Mouse (Mus musculus): ENCODE data around the gene Ppp1r14c.
"Not testable (repeated sequence)": the region's sequence is repeated elsewhere in the genome, so short reads cannot be mapped to it uniquely, and the experiment has no call there.

Ppp1r14c gene

DNA sequence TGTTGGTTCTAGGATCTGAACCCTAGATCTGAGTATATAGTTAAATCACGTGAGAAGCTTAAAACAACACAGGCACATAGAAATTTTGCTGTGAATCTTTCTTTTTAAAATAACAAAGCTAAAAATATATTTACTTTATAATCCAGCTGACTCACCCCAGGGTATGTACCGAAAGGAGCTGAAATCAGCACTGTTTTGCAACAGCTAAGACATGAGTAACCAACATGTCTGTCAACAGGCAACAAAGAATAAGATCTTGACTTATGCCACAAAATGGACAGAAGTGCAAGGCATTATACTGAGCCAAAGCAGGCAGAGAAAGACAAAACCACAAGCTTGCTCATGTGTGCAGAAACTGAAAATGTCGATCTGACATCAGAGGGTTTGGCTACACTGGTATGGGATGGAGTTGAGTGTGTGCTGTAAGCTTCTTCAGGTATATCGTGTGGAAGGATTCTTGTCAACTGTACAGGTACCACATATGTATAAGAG lies 100.3 kb downstream of the Ppp1r14c start:
- no peak for DNase-seq (ENCODE audit: low read depth, low spot score)

DNA sequence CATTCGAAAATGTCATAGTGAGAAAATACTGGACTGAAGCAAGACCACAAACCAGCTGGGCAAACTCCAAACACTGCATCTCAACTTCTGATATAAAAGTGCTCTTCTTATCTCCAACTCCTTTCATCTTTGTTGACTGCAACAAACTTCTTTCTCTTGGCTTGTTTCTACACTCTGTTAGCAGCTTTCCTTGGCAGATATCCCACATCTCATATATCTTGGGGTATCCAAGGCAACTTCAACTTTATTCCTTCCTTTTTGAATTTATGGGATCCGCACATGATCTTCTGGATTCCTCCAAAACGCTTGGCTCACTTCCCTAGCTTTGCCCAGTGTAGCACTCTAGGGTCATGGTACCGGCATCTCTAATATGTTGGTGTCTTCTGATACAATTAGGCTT lies 102.7 kb downstream of the Ppp1r14c start:
- DNase-seq (ENCODE audit: low read depth, low spot score): no peak

DNA sequence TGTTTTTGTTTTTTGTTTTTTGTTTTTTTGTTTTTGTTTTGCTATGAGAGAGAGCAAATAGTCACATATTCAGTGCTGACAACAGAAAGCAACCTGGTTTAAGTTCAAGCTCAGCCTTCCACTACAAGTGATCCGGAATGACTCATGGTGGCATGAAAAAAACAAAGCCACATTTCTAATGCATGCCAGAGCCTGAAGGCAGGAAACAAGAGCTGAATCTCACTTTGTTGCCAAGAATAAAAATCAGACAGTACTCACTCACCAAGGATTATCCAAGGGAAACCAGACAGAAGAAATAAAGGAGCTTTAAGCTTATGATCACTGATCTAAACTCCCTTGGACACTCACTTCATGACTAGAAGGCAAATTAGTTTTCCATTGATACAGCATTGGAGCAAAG lies 110.8 kb downstream of the Ppp1r14c start:
- no peak for DNase-seq (ENCODE audit: low read depth, low spot score)

DNA sequence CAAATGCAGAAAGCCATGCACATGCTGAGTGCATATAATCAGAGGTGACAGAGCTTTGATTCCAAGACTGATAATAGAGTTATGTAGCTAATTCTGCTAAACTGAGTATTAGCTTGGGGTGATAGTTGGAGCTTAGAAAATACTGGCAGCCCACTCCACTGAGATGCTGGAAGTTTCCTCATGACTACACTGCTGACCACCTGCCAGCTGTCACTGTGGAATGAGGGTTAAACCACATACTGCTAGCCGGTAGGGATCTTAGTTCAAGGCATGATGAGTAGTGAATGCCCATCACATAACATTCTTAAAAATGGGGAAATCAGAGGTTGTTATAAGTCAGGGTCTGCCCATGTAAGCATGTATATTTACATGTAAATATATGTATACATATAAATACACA lies 113.9 kb downstream of the Ppp1r14c start:
- no peak for DNase-seq (ENCODE audit: low read depth, low spot score)

DNA sequence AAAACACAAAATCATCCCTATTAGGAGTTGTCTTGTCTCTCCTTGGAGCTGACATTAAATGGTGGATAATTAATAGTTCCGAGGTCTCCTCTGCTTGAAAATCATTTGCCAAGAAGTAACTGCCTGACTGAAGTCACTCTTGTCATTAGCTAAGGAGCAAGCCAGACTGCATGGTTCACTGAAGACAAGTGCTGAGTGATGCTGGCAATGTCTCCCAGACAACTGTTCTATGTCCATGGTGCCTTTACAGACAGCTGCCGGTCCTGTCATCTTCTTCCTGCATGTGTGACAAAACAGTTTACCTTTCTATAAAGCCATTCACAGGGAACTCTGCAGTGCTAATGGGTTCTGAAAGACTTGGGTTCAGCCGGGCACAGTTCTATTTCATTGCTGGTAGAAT lies 124.2 kb downstream of the Ppp1r14c start:
- DNase-seq (ENCODE audit: low read depth, low spot score): no peak

DNA sequence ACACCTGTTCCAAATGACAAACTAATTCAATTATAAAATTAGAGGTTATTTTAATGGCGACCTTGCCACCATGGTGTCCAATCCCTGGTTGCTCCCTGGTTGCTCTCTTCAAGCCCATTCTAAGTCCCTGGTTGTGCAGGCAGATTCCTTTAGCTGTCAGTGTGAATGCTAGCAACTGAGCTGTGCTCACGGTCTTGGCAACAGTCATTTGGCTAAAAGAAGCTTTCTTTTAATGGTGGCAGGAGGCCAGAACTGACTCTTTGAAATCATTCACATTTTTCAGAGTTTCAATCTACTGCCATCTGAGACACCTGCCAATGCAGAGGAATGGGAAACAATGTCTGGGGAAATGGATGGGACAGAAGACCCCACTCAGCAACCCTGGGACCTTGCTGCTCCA lies 130.9 kb downstream of the Ppp1r14c start:
- DNase-seq (ENCODE audit: low read depth, low spot score): no peak

DNA sequence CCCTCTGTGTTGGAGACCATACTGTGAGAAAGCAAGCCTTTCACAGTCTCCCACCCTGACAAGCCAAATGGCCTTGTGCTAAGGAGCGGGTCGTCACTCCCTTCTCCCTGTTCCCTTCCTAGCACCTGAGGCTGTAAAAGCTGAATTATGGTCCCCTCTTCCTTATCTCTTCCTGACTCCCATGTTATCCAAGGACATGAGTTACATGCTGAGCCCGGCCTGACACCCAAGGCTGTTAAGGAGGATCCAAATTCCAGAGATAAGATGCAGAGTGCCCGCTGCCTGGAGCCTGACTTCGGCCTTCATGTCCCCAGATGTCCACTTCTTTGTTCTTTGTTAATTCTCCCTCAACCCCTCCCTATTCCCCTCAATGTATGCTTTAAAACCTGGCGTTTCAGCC lies 135.0 kb downstream of the Ppp1r14c start:
- DNase-seq (ENCODE audit: low read depth, low spot score): not testable (repeated sequence)

DNA sequence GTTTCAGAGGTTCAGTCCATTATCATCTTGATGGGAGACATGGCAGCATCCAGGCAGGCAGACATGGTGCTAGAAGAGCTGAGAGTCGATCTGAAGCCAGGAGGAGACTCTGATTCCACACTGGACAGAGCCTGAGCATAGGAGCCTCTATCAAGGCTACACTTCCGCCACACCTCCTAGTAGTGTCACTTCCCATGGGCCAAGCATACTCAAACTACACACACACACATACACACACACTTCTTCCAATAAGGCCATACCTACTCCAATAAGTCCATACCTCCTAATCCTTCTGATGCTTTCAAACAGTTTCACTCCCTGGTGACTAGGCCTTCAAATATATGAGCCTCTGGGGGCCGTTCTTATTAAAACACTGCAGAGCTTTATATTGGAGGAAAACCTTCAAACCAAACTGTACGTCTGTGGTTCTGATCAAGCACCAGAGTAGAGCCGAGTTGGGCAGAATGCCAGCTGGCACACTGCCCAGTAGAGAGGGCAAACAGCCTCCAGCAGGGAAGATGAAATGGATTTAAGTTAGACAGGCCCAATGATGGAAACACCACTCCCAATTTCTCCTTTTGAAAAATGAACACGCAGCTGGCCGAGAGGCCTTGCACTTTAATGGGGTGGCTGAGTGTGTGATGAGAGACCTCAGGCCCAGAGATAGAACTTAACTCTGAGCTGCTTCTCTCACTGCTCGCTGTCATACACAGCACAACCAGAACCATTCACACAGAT lies 141.8 kb downstream of the Ppp1r14c start:
- peak; percentile 51 for DNase-seq (ENCODE audit: low read depth, low spot score)

DNA sequence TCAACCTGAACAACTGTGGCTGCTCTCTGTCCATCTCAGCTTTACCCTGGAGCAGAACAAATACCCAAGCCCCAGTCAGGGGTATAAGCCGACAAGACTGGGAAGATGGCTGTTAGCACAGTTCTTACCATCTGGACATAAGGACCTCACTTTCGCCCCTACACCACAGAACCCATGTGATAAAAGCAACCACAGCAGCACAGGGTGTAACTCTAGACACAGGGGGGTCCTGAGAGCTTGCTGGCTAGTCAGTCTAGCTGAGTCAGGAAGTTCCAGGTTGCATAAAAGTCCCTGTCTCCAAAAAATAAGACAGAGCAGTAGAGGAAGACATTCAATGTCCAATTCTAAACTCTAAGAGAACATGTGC lies 142.3 kb downstream of the Ppp1r14c start:
- no peak for DNase-seq (ENCODE audit: low read depth, low spot score)

DNA sequence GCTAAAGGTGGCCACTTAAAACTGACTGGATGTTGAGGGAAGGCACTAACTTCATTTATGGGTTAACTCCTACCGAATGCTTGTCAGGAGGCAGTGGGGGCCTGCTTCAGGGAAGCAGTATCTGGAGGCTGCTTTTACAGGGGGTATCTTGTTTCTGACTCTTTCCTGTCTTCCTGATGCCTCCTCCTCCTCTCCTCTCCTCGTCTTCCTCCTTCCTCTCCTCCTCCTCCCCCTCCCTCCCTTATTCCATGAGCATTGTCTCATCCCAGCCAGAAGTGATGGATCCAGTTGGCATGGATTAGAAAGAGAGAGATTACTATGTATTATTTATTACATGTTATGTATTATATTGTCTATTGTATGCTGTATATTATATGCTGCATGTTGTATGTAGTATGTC lies 142.9 kb downstream of the Ppp1r14c start:
- no peak for DNase-seq (ENCODE audit: low read depth, low spot score)

DNA sequence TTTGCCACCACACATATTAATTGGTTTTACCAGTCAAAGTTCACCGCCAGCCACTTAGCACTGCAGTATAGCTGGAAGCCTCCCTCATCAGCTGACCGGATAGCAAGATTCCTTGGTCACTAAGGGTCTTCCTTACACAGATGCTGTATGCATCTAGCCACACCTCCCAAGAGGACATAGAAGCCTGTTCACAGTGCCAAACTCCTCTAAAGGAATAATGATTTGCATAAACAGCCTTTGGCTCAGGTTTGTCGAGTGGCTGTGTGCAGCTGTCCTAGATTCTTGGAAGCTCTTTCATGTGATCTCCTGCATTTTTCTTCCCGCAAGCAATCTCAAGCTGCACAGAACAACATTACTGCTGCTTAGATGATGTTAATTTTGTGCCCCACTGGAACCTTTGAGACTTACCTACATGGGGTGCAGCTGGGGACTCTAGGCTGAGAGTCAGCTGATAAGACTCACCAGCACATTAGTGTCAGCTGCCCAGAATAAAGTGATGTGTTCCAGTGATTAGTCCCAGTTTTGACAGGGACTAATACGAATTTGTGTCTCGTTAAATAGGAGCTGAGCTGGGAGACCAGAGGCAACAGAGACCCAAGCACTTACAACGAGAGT lies 143.9 kb downstream of the Ppp1r14c start:
- no peak for DNase-seq (ENCODE audit: low read depth, low spot score)

DNA sequence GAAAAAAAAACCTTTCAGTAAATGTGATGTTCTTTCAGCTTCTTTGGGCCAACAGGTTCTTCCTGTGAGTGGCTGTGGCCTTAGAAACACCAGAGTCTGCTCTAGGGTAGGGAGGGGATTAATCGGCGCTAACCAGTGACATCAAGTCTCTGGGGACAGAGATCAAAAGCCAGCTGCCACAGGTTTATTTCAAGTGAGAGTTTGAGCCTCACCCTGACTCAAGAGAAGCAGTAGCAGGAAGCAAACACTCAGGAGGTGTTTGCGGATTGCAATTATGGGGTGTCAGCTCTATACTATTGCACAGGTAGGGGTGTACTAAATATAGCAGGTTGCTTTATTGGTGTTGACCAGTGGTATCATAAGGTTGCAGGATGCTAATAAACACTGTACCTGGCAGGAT lies 144.6 kb downstream of the Ppp1r14c start:
- no peak for DNase-seq (ENCODE audit: low read depth, low spot score)

DNA sequence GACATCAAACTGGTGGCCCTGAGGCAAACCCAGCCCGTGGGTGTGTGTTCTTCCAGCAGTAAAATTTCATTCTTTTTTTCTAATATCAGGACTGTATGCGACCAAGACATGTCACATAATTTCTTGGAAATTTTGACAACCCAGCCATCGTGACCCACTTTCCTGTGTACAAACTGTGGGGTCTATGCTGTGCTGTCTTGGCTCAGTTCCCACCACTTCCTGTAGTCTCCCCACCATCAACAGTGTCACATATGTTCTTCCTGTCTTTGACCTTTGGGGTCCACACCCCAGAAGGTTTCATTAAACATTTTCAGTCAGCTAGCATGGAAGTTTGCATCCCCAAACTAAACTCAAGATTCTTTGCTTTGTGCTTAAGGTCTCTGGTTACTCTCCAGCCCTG lies 145.5 kb downstream of the Ppp1r14c start:
- no peak for DNase-seq (ENCODE audit: low read depth, low spot score)

DNA sequence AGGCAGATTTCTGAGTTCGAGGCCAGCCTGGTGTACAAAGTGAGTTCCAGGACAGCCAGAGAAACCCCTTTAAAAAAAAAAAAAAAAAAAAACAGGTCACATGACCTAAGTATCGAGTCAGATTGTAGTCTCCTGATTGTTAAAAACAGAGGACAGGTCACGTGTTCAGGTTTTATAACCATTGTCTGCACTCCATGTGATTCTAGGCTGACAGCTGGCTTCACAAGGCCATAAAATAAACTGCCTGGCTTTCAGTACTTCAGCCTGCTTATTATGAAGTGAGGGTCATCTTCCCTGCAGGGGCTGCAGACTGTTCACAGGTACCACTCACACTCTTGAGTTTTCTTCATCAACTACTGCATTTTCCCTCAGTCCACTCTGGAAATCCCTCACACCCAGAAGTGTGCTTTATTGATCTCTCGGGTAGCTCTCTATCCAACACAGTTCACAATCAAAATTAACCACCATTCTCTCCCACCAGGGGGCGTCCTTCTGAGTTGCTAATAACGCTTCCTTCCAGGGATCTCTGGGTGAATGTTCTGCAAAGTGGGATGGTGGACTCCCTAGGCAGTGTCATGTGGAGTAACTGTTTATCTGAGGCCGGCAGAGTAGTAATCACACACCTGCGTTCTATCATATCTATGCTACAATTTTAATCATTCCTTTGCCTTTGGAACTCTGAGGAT lies 146.9 kb downstream of the Ppp1r14c start:
- DNase-seq (ENCODE audit: low read depth, low spot score): no peak

DNA sequence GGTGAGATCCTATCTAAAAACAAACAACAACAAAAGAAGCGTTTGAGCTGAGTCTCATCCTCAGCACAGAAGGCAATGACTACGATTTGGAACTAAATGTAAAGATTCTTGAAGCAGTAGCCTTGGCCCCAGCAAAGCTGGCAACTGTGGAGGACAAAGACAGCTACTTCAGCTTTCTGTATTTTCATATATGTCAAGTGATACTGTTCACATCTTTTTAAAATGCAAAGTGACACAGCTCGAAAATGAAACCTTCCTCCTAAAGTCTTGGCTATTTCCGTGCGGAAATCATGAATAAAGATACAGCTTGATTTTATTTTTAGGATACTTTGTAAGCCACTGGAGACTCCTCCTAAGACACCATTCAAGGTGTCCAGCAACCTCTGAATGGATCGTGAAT lies 148.1 kb downstream of the Ppp1r14c start:
- no peak for DNase-seq (ENCODE audit: low read depth, low spot score)
